Mouse (Mus musculus) brain, embryonic 18.5 days (tissue): Measurements from ENCODE around the gene Tcf23.
"Not testable (repeated sequence)": the region's sequence is repeated elsewhere in the genome, so short reads cannot be mapped to it uniquely, and the experiment has no call there.

Source experiments
- DNase-seq: peaks from one replicate; pipeline ENCODE4 v3.0.0-alpha.2; 2012; ENCODE audit warnings: low read depth, low spot score

Tcf23 gene

GRCm38 (mm10) chr5:30994910-30995635, 26.6 kb downstream of the Tcf23 start:
- no peak for DNase-seq

GRCm38 (mm10) chr5:30998306-30998705, 29.8 kb downstream of the Tcf23 start:
- DNase-seq: no peak

GRCm38 (mm10) chr5:30999324-30999723, 30.9 kb downstream of the Tcf23 start:
- no peak for DNase-seq

DNA sequence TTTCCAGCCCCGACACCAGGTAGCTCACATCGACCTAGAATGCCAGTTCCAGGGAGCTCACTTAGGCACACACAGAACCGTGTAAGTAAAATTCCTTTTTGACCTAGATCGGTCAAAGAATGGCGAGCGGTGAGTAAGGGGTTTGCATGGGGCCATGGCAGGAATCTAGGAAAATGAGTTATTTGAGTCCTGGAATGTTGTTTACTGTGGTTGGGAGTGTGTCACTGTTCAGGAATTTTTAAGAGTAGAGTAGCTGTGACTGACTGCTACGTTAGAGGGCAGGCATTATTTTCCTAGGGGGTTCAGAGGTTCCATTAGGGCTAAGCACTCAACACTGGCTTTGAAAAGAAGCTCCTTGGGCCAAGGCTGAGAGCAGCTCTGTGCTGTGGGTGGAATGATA, 31.7 kb downstream of the Tcf23 start:
- no peak for DNase-seq

DNA sequence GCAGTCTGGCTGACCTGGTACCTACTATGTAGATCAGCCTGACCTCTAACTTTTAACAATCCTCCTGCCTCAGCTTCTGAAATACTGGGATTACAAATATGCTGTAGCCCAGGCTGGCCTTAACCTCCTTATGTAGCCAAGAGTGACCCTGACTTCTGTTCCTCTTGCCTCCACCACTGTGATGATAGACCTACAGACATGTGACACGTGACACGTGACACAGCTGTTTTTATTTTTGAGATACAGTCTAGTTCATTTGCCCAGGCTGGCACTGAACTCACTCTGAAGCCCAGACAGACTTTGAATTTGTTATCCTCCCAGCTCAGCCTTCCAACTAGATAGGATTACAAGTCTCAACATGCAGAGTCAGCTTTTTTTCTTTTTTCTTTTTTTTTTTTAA, 32.5 kb downstream of the Tcf23 start:
- no peak for DNase-seq

DNA sequence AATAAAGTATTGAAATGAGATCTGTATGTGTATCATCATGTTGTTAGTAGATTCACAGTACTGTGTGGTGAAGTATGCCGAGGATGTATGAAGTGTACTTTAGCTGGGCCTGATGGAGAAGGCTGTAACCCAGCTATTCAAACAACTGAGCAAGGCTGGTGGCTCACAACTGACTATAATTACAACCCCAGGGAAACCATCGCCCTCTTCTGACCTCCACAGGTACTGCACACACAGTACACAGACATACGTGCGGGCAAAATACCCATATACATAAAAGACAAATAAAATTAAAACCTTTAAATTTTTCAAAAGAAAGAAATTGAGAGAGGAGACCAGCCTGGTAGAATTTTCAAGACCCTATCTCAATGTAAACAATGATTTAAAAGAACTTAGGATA, 33.1 kb downstream of the Tcf23 start:
- DNase-seq: no peak

- peak; percentile 65 for DNase-seq
Observed at GRCm38 (mm10) chr5:31004184-31004583, 35.7 kb downstream of the Tcf23 start.

DNA sequence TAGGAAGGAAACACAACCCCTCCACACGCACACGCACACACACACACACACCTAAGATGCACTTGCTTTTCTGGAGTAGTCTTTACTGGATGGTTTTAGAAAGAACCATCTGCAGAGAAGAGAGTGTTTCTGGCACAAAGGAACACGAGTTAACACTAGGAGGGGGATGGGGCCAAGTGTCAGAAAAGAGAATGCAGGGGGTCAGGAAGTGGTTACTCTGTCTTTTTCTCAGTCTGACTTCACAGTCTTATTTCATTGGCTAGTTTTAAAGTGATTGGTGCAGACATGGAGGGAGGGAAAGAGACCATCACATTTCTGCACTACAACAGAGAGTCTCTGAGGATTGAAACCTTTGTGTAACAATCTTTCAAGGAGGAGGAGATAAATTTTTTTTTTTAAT, 44.3 kb downstream of the Tcf23 start:
- no peak for DNase-seq

DNA sequence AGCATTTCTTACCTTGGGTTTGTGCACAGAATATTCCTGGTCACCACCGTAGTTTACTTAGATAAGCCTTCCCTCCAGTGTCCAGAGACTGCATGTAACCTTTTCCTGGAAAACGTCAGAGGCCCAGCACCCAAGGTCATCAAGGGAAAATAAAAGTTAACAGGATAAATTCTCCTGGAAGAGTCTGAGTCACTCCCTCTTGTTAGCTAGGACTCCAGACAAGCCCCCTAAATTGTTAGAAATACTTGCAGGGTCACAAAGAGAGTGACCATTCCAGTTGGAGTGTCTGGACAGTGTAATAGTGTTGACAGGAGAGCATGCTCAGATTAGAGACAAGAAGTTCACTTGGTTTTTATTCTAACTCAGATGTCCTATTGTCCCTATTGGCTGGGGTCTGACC, 47.5 kb downstream of the Tcf23 start:
- DNase-seq: no peak

DNA sequence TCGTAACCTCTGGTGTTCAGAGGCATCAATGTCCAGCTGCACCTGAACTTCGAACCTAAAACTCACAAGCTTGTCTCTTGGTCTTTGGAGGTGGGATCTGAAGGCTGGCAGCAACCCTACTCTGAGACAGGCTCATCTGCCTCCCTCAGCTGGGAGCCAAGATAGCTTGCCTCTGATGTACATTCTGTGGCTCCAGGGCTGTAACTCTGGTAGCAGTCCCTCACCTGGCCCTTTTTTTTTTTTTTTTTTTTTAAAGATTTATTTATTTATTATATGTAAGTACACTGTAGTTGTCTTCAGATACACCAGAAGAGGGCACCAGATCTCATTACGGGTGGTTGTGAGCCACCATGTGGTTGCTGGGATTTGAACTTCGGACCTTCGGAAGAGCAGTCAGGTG, 53.3 kb downstream of the Tcf23 start:
- not testable (repeated sequence) for DNase-seq

DNA sequence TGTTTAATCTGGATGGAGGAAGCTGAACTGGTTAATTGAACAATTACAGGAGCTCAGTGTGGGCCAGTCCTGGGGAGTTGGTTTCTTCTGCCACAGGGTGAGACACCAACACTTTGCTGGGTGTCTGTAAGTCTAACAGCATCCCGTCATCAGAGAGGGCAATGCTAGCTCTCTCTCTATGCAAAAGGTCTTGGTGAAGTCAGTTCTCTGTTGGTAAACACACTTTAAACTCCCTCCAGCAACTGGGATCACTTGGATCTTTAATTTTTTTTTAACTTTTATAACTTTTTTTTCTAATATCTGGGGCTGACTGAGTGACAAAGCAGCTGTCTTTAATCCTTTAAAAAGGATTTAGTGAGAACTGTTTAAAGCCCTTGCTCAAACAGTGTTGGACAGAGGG, 54.2 kb downstream of the Tcf23 start:
- DNase-seq: no peak

- no peak for DNase-seq
Observed at GRCm38 (mm10) chr5:31023254-31023653, 54.8 kb downstream of the Tcf23 start.

DNA sequence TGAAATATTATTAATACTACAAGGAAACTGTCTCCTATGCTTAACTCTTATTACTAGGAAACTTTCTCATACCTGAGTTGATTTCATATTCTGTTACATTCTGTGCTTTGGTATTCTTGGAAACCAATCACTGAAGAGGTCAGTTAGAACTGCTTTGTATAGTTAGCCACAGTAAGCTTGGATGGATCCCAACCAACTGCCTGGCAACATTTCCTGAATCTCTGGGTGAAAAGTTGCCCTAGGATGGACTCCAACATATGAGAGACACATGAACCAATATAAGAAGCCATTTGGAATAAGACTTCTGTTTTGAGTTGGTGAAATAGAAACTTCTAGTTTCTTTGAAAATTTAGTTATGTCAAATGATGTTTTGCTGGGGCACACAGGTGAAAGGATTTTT, 56.2 kb downstream of the Tcf23 start:
- DNase-seq: no peak
